Mouse (Mus musculus) limb, embryonic 11.5 days (tissue): ENCODE measurements at regions not wholly inside any gene's neighbourhood (a gene's known extent, or its start where the extent isn't known, plus 50 kb on each side); places are given as distances from the start of the nearest gene placed in this dataset.

ENCODE experiments used
- ATAC-seq: fragments of 200-750 bp; cut with Nextera tagmentation; 2 replicates; pipeline ENCODE4 v1.8.0; 2017; ENCODE audit warnings: low read depth; ENCODE audit not compliant: insufficient number of reproducible peaks, low FRiP score, low TSS enrichment
- DNase-seq: peaks from one replicate; pipeline ENCODE4 v3.0.0-alpha.2; 2015; ENCODE audit warnings: low spot score
- H3K27ac ChIP-seq: fragments of 300-500 bp; sonication (generic); replicated peaks from 2 replicates; pipeline ENCODE4 v1.5.1; 2014; ENCODE audit warnings: low read depth, mild to moderate bottlenecking, low read length
- H3K27me3 ChIP-seq: fragments of 300-500 bp; sonication (generic); 2 replicates; pipeline ENCODE4 v1.6.1; 2014; ENCODE audit warnings: mild to moderate bottlenecking, low read length, mixed read lengths; ENCODE audit not compliant: control insufficient read depth, insufficient read depth
- H3K36me3 ChIP-seq: fragments of 300-500 bp; sonication (generic); 2 replicates; pipeline ENCODE4 v1.6.1; 2014; ENCODE audit warnings: mild to moderate bottlenecking, low read length, moderate library complexity, mixed read lengths; ENCODE audit not compliant: control insufficient read depth, insufficient read depth
- H3K4me1 ChIP-seq: fragments of 300-500 bp; sonication (generic); 2 replicates; pipeline ENCODE4 v1.6.1; 2014; ENCODE audit warnings: low read length, mixed read lengths; ENCODE audit not compliant: control insufficient read depth, insufficient read depth
- H3K4me2 ChIP-seq: fragments of 300-500 bp; sonication (generic); 2 replicates; pipeline ENCODE4 v1.6.1; 2014; ENCODE audit warnings: low read depth, mild to moderate bottlenecking, moderate library complexity; ENCODE audit not compliant: severe bottlenecking
- H3K4me3 ChIP-seq: fragments of 300-500 bp; sonication (generic); 2 replicates; pipeline ENCODE4 v1.5.1; 2014; ENCODE audit warnings: low read depth, low read length
- H3K9ac ChIP-seq: fragments of 300-500 bp; sonication (generic); 2 replicates; pipeline ENCODE4 v1.6.1; 2014; ENCODE audit warnings: mild to moderate bottlenecking, low read length
- H3K9me3 ChIP-seq: fragments of 300-500 bp; sonication (generic); 2 replicates; pipeline ENCODE4 v1.6.1; 2016; ENCODE audit warnings: low read length; ENCODE audit not compliant: control insufficient read depth
- WGBS: fragments of 180-500 bp; shearing (Covaris S2); extraction: QIAGEN DNeasy Blood & Tissue Kit; methylation state at CpG from one replicate; pipeline ENCODE4 v1.1.7; 2014; 5-methylcytosine and 5-hydroxymethylcytosine counted together

GRCm38 (mm10) chr4:9124586-9125232 lies 885.9 kb upstream of the Car8 start:
- Histone ChIP-seq H3K4me3 (no peak overlapping the region), H3K27me3 (no peaks in the 10 kb centered on the region), H3K9ac (no peak overlapping the region), H3K9me3 (no peaks in the 10 kb centered on the region), H3K27ac (no peak overlapping the region), H3K4me1 (no peaks in the 10 kb centered on the region), H3K36me3 (no peaks in the 10 kb centered on the region), H3K4me2 (no peak overlapping the region)
- ATAC-seq (no peak), DNase-seq (no peak)
- 88% methylated on average over 4 of the region's 4 CpGs for WGBS

GRCm38 (mm10) chr4:9124109-9124508 lies 885.3 kb upstream of the Car8 start:
- DNase-seq, result no peak
- Histone ChIP-seq H3K27me3 (no peaks in the 10 kb centered on the region), H3K9ac (no peak overlapping the region), H3K4me2 (no peak overlapping the region), H3K36me3 (no peaks in the 10 kb centered on the region), H3K9me3 (no peaks in the 10 kb centered on the region), H3K4me1 (no peaks in the 10 kb centered on the region), H3K4me3 (no peak overlapping the region), H3K27ac (no peak overlapping the region)
- no peak for ATAC-seq
- 71% methylated on average over 5 of the region's 5 CpGs for WGBS

- H3K4me1 ChIP-seq, result no peaks in the 10 kb centered on the region
- 58% methylated on average over 9 of the region's 9 CpGs for WGBS
These were observed 884.7 kb upstream of the Car8 start for GRCm38 (mm10) chr4:9123396-9124031.

GRCm38 (mm10) chr4:9122639-9123286 lies 883.9 kb upstream of the Car8 start:
- Histone ChIP-seq H3K9me3 (no peaks in the 10 kb centered on the region), H3K36me3 (no peaks in the 10 kb centered on the region), H3K27me3 (no peaks in the 10 kb centered on the region), H3K4me1 (0 out of 2 replicates have a peak, but pooled peaks cover 4% of the 10 kb centered on the region), H3K4me3 (no peak overlapping the region), H3K27ac (no peak overlapping the region), H3K9ac (no peak overlapping the region), H3K4me2 (no peak overlapping the region)
- no peak for ATAC-seq
- WGBS, result 75% methylated on average over 10 of the region's 10 CpGs
- DNase-seq, result no peak

More at GRCm38 (mm10) chr4:9123396-9124031, 884.7 kb upstream of the Car8 start:
- Histone ChIP-seq H3K4me2 (no peak overlapping the region), H3K4me3 (no peak overlapping the region), H3K9me3 (no peaks in the 10 kb centered on the region), H3K9ac (no peak overlapping the region), H3K27me3 (no peaks in the 10 kb centered on the region), H3K27ac (no peak overlapping the region), H3K36me3 (no peaks in the 10 kb centered on the region)
- ATAC-seq (no peak), DNase-seq (no peak)

- Histone ChIP-seq H3K9ac (no peak overlapping the region), H3K36me3 (no peaks in the 10 kb centered on the region), H3K27me3 (no peaks in the 10 kb centered on the region), H3K4me2 (no peak overlapping the region), H3K27ac (no peak overlapping the region), H3K4me1 (0 out of 2 replicates have a peak, but pooled peaks cover 7% of the 10 kb centered on the region), H3K9me3 (no peaks in the 10 kb centered on the region), H3K4me3 (no peak overlapping the region)
- DNase-seq, result peak; percentile 47
- ATAC-seq, result peak; percentile 73; the same call in 1 of the 2 replicates
- 53% methylated on average over 4 of the region's 4 CpGs for WGBS
These were observed 878.3 kb upstream of the Car8 start for GRCm38 (mm10) chr4:9116955-9117647.

GRCm38 (mm10) chr4:9115874-9116273 lies 877.0 kb upstream of the Car8 start:
- no peak for DNase-seq
- H3K9me3 ChIP-seq, result no peaks in the 10 kb centered on the region
- H3K4me3 ChIP-seq, result no peak overlapping the region
- H3K27ac ChIP-seq, result no peak overlapping the region
- no peak for ATAC-seq
- WGBS, result 8% methylated on average over 7 of the region's 7 CpGs
- no peak overlapping the region for H3K9ac ChIP-seq
- no peaks in the 10 kb centered on the region for H3K36me3 ChIP-seq
- 0 out of 2 replicates have a peak, but pooled peaks cover 7% of the 10 kb centered on the region for H3K4me1 ChIP-seq
- no peaks in the 10 kb centered on the region for H3K27me3 ChIP-seq
- no peak overlapping the region for H3K4me2 ChIP-seq

- ATAC-seq, result no peak
- no peak overlapping the region for H3K4me3 ChIP-seq
- 0 out of 2 replicates have a peak, but pooled peaks cover 7% of the 10 kb centered on the region for H3K4me1 ChIP-seq
- no peak overlapping the region for H3K9ac ChIP-seq
- H3K9me3 ChIP-seq, result no peaks in the 10 kb centered on the region
- H3K4me2 ChIP-seq, result no peak overlapping the region
- 92% methylated on average over 5 of the region's 5 CpGs for WGBS
- no peaks in the 10 kb centered on the region for H3K36me3 ChIP-seq
- DNase-seq, result no peak
- H3K27me3 ChIP-seq, result no peaks in the 10 kb centered on the region
- no peak overlapping the region for H3K27ac ChIP-seq
These were observed 875.1 kb upstream of the Car8 start for GRCm38 (mm10) chr4:9113982-9114381.

- DNase-seq (no peak), ATAC-seq (no peak)
- no peaks in the 10 kb centered on the region for H3K9me3 ChIP-seq
- no peak overlapping the region for H3K27ac ChIP-seq
- no peaks in the 10 kb centered on the region for H3K36me3 ChIP-seq
- H3K4me3 ChIP-seq, result no peak overlapping the region
- H3K4me2 ChIP-seq, result no peak overlapping the region
- WGBS, result 84% methylated on average over 7 of the region's 7 CpGs
- H3K27me3 ChIP-seq, result no peaks in the 10 kb centered on the region
- no peaks in the 10 kb centered on the region for H3K4me1 ChIP-seq
- no peak overlapping the region for H3K9ac ChIP-seq
These were observed 871.5 kb upstream of the Car8 start for GRCm38 (mm10) chr4:9110355-9110754.
